Mouse (Mus musculus) neural tube, embryonic 12.5 days (tissue): ENCODE data around the gene Prps2. TPM values are rescaled to one million over a fixed set of nuclear protein-coding genes. Genes with fewer than 3 reads are reported as not detected.
"Not testable (repeated sequence)": the region's sequence is repeated elsewhere in the genome, so short reads cannot be mapped to it uniquely, and the experiment has no call there.

Experiments used
- ATAC-seq: fragments of 200-750 bp; cut with Nextera tagmentation; 2 replicates; pipeline ENCODE4 v1.8.0; 2017; ENCODE audit warnings: low read depth, mild to moderate bottlenecking, moderate TSS enrichment, moderate library complexity; ENCODE audit not compliant: low FRiP score
- H3K27ac ChIP-seq: fragments of 300-500 bp; sonication (generic); 2 replicates; pipeline ENCODE4 v1.5.1; 2016
- H3K27me3 ChIP-seq: fragments of 300-500 bp; sonication (generic); replicated peaks from 2 replicates; pipeline ENCODE4 v1.6.1; 2016; ENCODE audit warnings: mild to moderate bottlenecking
- H3K36me3 ChIP-seq: fragments of 300-500 bp; sonication (generic); 2 replicates; pipeline ENCODE4 v1.6.1; 2016; ENCODE audit warnings: mild to moderate bottlenecking
- H3K4me1 ChIP-seq: fragments of 300-500 bp; sonication (generic); 2 replicates; pipeline ENCODE4 v1.6.1; 2016
- H3K4me2 ChIP-seq: fragments of 300-500 bp; sonication (generic); replicated peaks from 2 replicates; pipeline ENCODE4 v1.6.1; 2016; ENCODE audit warnings: mild to moderate bottlenecking
- H3K4me3 ChIP-seq: fragments of 300-500 bp; sonication (generic); 2 replicates; pipeline ENCODE4 v1.5.1; 2016
- H3K9ac ChIP-seq: fragments of 300-500 bp; sonication (generic); 2 replicates; pipeline ENCODE4 v1.6.1; 2016; ENCODE audit warnings: mild to moderate bottlenecking
- H3K9me3 ChIP-seq: fragments of 300-500 bp; sonication (generic); 2 replicates; pipeline ENCODE4 v1.6.1; 2016; ENCODE audit warnings: mild to moderate bottlenecking
- WGBS: fragments of 180-500 bp; shearing (Covaris S2); methylation state at CpG from one replicate; pipeline ENCODE4 v1.1.7; 2016; 5-methylcytosine and 5-hydroxymethylcytosine counted together
- polyA plus RNA-seq: library from polyadenylated mRNA; unstranded; fragments of >200 nt; fragmentation: Nextera tagmentation; extraction: Ambion mirVana; gene quantifications from 2 replicates; pipeline ENCODE4 v1.2.1, GENCODE M21; 2016

Prps2 gene
- 13.0 and 14.3 TPM in 2 replicates for polyA plus RNA-seq

GRCm38 (mm10) chrX:167382047-167382853, at the start of gene Prps2:
Gene Prps2, minus strand, starts transcription at chrX:167382749.
- H3K4me1 ChIP-seq = no peaks in the 10 kb centered on the region
- 22% methylated on average over 47 of the region's 47 CpGs for WGBS
- H3K4me3 ChIP-seq = peak within 1 kb of the TSS; percentile 51
- H3K4me2 ChIP-seq = peak within 1 kb of the TSS; percentile 74
- no peaks in the 10 kb centered on the region for H3K36me3 ChIP-seq
- ATAC-seq = peak; percentile 94
- H3K9ac ChIP-seq = peak within 1 kb of the TSS; percentile 57
- H3K9me3 ChIP-seq = no peaks in the 10 kb centered on the region
- peaks cover 3% of the 10 kb centered on the region; the same call in 1 of the 2 replicates for H3K27me3 ChIP-seq
- no peak within 1 kb of the TSS for H3K27ac ChIP-seq

DNA sequence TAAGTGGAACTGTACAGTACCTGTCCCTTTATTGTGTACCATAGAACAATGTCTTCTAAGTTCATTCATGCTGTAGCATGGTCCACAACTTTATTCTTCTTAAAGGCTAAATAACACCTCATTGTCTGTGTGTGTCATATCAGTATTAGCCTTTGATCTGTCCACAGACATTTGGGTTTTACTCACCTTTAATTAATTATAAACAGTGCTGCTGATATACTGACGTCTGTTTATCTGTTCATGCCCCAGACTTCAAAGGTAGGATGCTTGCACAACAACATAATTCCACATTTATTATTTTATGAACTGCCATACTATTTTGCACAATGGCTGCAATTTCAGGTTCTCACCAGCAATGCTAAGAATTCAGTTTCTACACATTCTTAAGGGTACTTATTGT, 35.1 kb upstream of the Prps2 start:
- Histone ChIP-seq H3K27ac (no peak overlapping the region), H3K27me3 (no peaks in the 10 kb centered on the region), H3K4me2 (no peak overlapping the region), H3K36me3 (no peaks in the 10 kb centered on the region), H3K9ac (no peak overlapping the region), H3K4me3 (no peak overlapping the region), H3K4me1 (no peaks in the 10 kb centered on the region), H3K9me3 (no peaks in the 10 kb centered on the region)
- WGBS = 81% methylated on average over 1 of the region's 1 CpGs
- no peak for ATAC-seq

DNA sequence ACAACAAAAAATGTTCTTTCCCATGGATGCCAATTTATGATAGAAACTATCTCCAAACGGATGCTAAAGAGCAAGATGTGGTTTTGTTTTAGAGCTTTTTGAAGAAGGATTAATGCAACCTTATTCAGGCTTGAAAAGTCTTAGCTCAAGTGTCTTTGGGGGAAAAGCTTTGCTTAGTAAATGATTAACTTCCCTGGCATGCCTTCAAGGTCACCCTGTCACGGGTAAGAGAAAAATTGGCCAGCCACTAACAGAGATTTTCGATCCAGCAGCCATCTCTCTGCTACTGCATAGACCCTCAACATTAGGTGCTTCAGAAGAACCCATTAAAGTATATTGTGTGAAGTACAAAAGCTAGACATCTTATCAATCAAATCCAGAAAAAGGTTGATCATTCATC, 12.4 kb upstream of the Prps2 start:
- Histone ChIP-seq H3K4me3 (no peak overlapping the region), H3K9ac (no peak overlapping the region), H3K36me3 (no peaks in the 10 kb centered on the region), H3K27ac (no peak overlapping the region), H3K27me3 (no peaks in the 10 kb centered on the region), H3K4me1 (no peaks in the 10 kb centered on the region), H3K9me3 (no peaks in the 10 kb centered on the region), H3K4me2 (no peak overlapping the region)
- WGBS = 41% methylated on average over 3 of the region's 3 CpGs
- ATAC-seq = no peak

DNA sequence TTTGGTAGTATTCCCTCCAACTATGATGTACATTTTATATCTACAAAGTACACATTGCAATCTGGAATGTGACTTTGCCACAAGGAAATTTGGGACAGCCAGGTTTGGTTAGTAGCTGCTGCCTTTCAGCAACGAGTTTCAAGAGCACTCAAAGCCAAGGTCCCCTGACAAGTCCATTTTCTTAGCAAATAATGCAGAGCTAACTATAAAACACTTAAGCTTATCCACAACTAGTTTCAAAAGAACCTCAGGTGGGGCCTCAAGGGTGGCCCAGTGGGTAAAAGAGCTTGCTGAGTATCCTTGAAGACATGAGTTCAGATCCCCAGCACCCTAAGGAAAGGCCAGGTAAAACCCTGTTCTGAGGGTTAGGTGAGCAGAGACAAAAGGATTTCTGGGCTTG, 4.1 kb upstream of the Prps2 start:
- Histone ChIP-seq H3K4me1 (no peaks in the 10 kb centered on the region), H3K4me3 (no peak overlapping the region), H3K27me3 (peaks cover 2% of the 10 kb centered on the region; the same call in 1 of the 2 replicates), H3K9me3 (no peaks in the 10 kb centered on the region), H3K27ac (no peak overlapping the region), H3K9ac (no peak overlapping the region), H3K4me2 (no peak overlapping the region), H3K36me3 (no peaks in the 10 kb centered on the region)
- ATAC-seq = no peak
- 53% methylated on average over 1 of the region's 1 CpGs for WGBS

DNA sequence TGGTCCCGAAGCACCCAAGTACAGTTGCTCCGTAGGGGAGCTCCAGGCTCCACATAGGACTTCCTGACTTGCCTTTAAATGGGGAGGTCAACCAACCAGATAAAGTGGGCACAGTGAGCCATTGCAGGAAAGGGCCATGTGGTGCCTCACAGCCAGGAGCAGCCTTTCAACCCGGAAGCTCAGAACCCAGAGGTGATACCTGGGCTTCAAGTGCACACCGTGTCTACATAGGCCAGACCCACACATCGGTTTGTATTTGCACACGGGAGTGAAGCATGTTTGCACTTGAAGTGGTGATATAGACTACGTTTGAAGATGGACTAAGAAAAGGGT, 271 bp upstream of the Prps2 start:
- 52% methylated on average over 7 of the region's 7 CpGs for WGBS
- H3K9ac ChIP-seq = no peak overlapping the region; the same call in 1 of the 2 replicates
- no peak for ATAC-seq

DNA sequence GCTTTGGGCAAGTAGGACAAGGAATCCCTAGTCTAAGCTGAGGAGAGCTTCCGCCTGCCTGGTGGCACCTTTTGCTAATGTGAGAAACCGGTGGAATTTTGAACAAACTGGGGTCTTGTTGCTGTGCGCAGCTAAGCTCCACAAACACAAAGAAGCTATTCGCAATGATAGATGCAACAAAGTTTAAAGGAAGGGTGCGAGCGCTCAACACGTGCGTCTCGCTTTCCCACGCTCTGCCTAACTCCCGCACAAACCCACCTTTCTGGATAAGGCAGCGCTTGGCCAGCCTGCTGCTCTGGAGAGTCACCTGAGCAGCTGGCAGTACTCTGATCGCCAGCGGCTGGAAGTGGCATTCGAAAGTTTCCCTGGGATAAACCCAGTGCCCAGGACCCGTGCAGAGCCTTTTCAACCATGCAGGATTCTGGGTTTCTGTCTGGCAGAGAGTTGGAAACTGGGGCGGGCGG, 934 bp downstream of the Prps2 start:
- peak overlapping the region; percentile 51 for H3K4me3 ChIP-seq
- no peaks in the 10 kb centered on the region for H3K36me3 ChIP-seq
- no peaks in the 10 kb centered on the region for H3K4me1 ChIP-seq
- peak overlapping the region; percentile 74 for H3K4me2 ChIP-seq
- peak overlapping the region; percentile 57 for H3K9ac ChIP-seq
- no peaks in the 10 kb centered on the region for H3K9me3 ChIP-seq
- peak; percentile 45; the same call in 1 of the 2 replicates for ATAC-seq
- no peak overlapping the region for H3K27ac ChIP-seq
- 13% methylated on average over 18 of the region's 18 CpGs for WGBS
- H3K27me3 ChIP-seq = peaks cover 3% of the 10 kb centered on the region; the same call in 1 of the 2 replicates

More for the DNA sequence above, 271 bp upstream of the Prps2 start:
- H3K27me3 ChIP-seq = peaks cover 3% of the 10 kb centered on the region; the same call in 1 of the 2 replicates
- no peaks in the 10 kb centered on the region for H3K9me3 ChIP-seq
- no peak overlapping the region for H3K27ac ChIP-seq
- no peaks in the 10 kb centered on the region for H3K36me3 ChIP-seq
- H3K4me2 ChIP-seq = peak overlapping the region; percentile 74
- H3K4me1 ChIP-seq = no peaks in the 10 kb centered on the region
- H3K4me3 ChIP-seq = peak overlapping the region; percentile 51

GRCm38 (mm10) chrX:167380073-167380472, 2.5 kb downstream of the Prps2 start:
- WGBS = 66% methylated on average over 4 of the region's 4 CpGs
- Histone ChIP-seq H3K36me3 (no peaks in the 10 kb centered on the region), H3K9ac (no peak overlapping the region), H3K4me2 (no peak overlapping the region), H3K4me3 (no peak overlapping the region), H3K9me3 (no peaks in the 10 kb centered on the region), H3K27me3 (peaks cover 3% of the 10 kb centered on the region; the same call in 1 of the 2 replicates), H3K27ac (no peak overlapping the region), H3K4me1 (no peaks in the 10 kb centered on the region)
- no peak for ATAC-seq

GRCm38 (mm10) chrX:167361231-167361630, 21.3 kb downstream of the Prps2 start:
- WGBS = 87% methylated on average over 3 of the region's 3 CpGs

GRCm38 (mm10) chrX:167359704-167360103, 22.8 kb downstream of the Prps2 start:
- Histone ChIP-seq H3K9ac (no peak overlapping the region), H3K4me1 (no peaks in the 10 kb centered on the region), H3K4me2 (no peak overlapping the region), H3K36me3 (no peaks in the 10 kb centered on the region), H3K27ac (no peak overlapping the region), H3K27me3 (no peaks in the 10 kb centered on the region), H3K9me3 (no peaks in the 10 kb centered on the region), H3K4me3 (no peak overlapping the region)
- WGBS = 91% methylated on average over 7 of the region's 7 CpGs
- no peak for ATAC-seq

More at GRCm38 (mm10) chrX:167361231-167361630, 21.3 kb downstream of the Prps2 start:
- not testable (repeated sequence) for H3K4me1 ChIP-seq, H3K4me2 ChIP-seq, H3K36me3 ChIP-seq, H3K9ac ChIP-seq, H3K27me3 ChIP-seq, H3K4me3 ChIP-seq, ATAC-seq, H3K9me3 ChIP-seq, H3K27ac ChIP-seq

DNA sequence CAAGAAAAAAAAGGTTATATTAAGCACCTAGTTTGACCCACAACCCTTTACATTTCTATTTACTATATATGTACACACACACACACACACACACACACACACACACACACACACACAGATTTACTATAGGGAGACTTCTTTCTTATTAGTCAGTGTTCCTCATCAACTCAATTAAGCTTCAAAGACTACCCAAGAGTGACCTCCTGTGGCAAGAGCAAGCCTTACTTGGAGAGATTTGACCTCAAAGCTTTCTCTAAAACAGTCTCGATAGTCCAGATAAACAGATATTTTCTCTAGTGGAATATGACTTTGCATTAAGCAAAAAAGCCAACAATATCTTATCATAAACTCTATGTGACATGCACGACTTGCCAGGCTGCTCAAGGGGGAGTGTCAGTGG, 25.1 kb downstream of the Prps2 start:
- Histone ChIP-seq H3K9ac (no peak overlapping the region), H3K27ac (no peak overlapping the region), H3K4me3 (no peak overlapping the region), H3K9me3 (no peaks in the 10 kb centered on the region), H3K36me3 (no peaks in the 10 kb centered on the region), H3K27me3 (no peaks in the 10 kb centered on the region), H3K4me1 (no peaks in the 10 kb centered on the region), H3K4me2 (no peak overlapping the region)
- ATAC-seq = no peak
- WGBS = 77% methylated on average over 2 of the region's 2 CpGs

- Histone ChIP-seq H3K27me3 (no peaks in the 10 kb centered on the region), H3K9ac (no peak overlapping the region), H3K9me3 (no peaks in the 10 kb centered on the region), H3K36me3 (no peaks in the 10 kb centered on the region), H3K27ac (no peak overlapping the region), H3K4me1 (no peaks in the 10 kb centered on the region), H3K4me3 (no peak overlapping the region), H3K4me2 (no peak overlapping the region)
- no peak for ATAC-seq
- 91% methylated on average over 3 of the region's 3 CpGs for WGBS
These were observed 26.6 kb downstream of the Prps2 start for GRCm38 (mm10) chrX:167355965-167356364.

GRCm38 (mm10) chrX:167353617-167354016, 28.9 kb downstream of the Prps2 start:
- Histone ChIP-seq H3K9ac (no peak overlapping the region), H3K4me3 (no peak overlapping the region), H3K27me3 (no peaks in the 10 kb centered on the region), H3K9me3 (no peaks in the 10 kb centered on the region), H3K36me3 (no peaks in the 10 kb centered on the region), H3K4me2 (no peak overlapping the region), H3K4me1 (no peaks in the 10 kb centered on the region), H3K27ac (no peak overlapping the region)
- 97% methylated on average over 2 of the region's 2 CpGs for WGBS
- ATAC-seq = no peak

DNA sequence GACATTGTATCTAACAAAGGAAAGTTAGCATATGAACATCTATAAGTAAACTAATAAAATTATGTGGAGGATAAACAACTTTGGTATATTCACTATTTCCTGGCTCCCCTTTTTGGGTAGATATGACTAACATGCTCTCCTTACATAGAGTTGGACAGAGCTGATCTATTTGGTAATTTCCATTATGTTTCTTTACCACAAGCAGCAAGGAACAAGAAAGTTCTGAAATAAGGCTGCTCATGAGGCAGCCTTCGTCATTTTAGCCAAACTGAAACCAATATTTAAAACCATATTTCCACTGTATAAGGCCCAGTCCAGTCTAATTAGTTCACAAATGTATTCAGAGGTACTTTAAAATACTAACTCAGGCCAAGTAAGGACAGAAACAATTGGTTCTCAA, 36.1 kb downstream of the Prps2 start:
- no peak overlapping the region for H3K4me2 ChIP-seq
- H3K27ac ChIP-seq = no peak overlapping the region
- no peaks in the 10 kb centered on the region for H3K4me1 ChIP-seq
- WGBS = 83% methylated on average over 1 of the region's 1 CpGs
- H3K9ac ChIP-seq = no peak overlapping the region
- no peak for ATAC-seq
- no peaks in the 10 kb centered on the region for H3K27me3 ChIP-seq
- H3K9me3 ChIP-seq = no peaks in the 10 kb centered on the region
- H3K4me3 ChIP-seq = no peak overlapping the region
- no peaks in the 10 kb centered on the region for H3K36me3 ChIP-seq
